Mouse (Mus musculus) hindbrain, embryonic 11.5 days (tissue): Measurements from ENCODE around the gene Lst1. TPM values are rescaled to one million over a fixed set of nuclear protein-coding genes. Genes with fewer than 3 reads are reported as not detected.
A peak's percentile ranks its signal among the peaks of the same experiment; 100 is the strongest.

ENCODE experiments used
- ATAC-seq: fragments of 200-750 bp; cut with Nextera tagmentation; 2 replicates; pipeline ENCODE4 v1.8.0; 2017; ENCODE audit warnings: mild to moderate bottlenecking, moderate TSS enrichment, moderate library complexity; ENCODE audit not compliant: low FRiP score
- DNase-seq: peaks from one replicate; pipeline ENCODE4 v3.0.0-alpha.2; 2015; ENCODE audit warnings: low spot score
- H3K27ac ChIP-seq: fragments of 300-500 bp; sonication (generic); 2 replicates; pipeline ENCODE4 v1.5.1; 2014; ENCODE audit warnings: mild to moderate bottlenecking, low read depth, low read length
- H3K27me3 ChIP-seq: fragments of 300-500 bp; sonication (generic); 2 replicates; pipeline ENCODE4 v1.6.1; 2014; ENCODE audit warnings: mild to moderate bottlenecking, low read length, moderate library complexity, mixed read lengths; ENCODE audit not compliant: control insufficient read depth, insufficient read depth
- H3K36me3 ChIP-seq: fragments of 300-500 bp; sonication (generic); 2 replicates; pipeline ENCODE4 v1.6.1; 2014; ENCODE audit warnings: mild to moderate bottlenecking, low read length, moderate library complexity, mixed read lengths; ENCODE audit not compliant: control insufficient read depth, insufficient read depth
- H3K4me1 ChIP-seq: fragments of 300-500 bp; sonication (generic); replicated peaks from 2 replicates; pipeline ENCODE4 v1.6.1; 2014; ENCODE audit warnings: low read length, mixed read lengths; ENCODE audit not compliant: control insufficient read depth, insufficient read depth
- H3K4me2 ChIP-seq: fragments of 300-500 bp; sonication (generic); replicated peaks from 2 replicates; pipeline ENCODE4 v1.6.1; 2014; ENCODE audit warnings: mild to moderate bottlenecking, low read depth, low read length
- H3K4me3 ChIP-seq: fragments of 300-500 bp; sonication (generic); 2 replicates; pipeline ENCODE4 v1.5.1; 2014; ENCODE audit warnings: low read depth, low read length
- H3K9ac ChIP-seq: fragments of 300-500 bp; sonication (generic); 2 replicates; pipeline ENCODE4 v1.6.1; 2014; ENCODE audit warnings: low read depth, low read length
- H3K9me3 ChIP-seq: fragments of 300-500 bp; sonication (generic); 2 replicates; pipeline ENCODE4 v1.6.1; 2016; ENCODE audit warnings: low read length; ENCODE audit not compliant: control insufficient read depth
- WGBS: fragments of 180-500 bp; shearing (Covaris S2); extraction: QIAGEN DNeasy Blood & Tissue Kit; methylation state at CpG from one replicate; pipeline ENCODE4 v1.1.7; 2014; 5-methylcytosine and 5-hydroxymethylcytosine counted together
- polyA plus RNA-seq: library from polyadenylated mRNA; unstranded; fragments of >200 nt; fragmentation: Nextera tagmentation; extraction: Ambion mirVana; gene quantifications from 2 replicates; pipeline ENCODE4 v1.2.1, GENCODE M21; 2014

Gene Lst1
- polyA plus RNA-seq, 1 experiment from 2014 or later = 9.8 TPM

DNA sequence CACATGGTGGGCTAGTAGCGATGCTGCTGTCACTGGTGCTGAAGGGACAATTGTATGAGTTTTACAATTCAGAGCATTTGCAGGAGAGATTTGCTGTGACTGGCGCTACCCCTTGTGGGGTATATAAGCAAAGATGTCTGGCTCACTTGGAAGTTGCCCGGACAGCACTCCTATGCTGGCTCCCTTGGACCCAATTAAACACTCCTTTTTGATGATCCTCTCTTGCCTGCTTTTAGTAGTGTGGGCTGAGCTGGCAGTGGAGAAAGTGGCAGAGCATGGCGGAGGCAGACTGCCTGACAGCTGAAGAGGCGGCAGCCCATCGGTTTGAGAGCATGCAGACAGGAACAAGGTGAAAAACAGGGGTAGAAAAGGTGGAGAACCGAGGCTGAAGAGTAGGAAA is 20.4 kb downstream of the Lst1 start:
- H3K36me3 ChIP-seq = no peaks in the 10 kb centered on the region
- ATAC-seq (no peak), DNase-seq (no peak)
- H3K4me3 ChIP-seq = no peak overlapping the region
- H3K27ac ChIP-seq = no peak overlapping the region
- no peaks in the 10 kb centered on the region for H3K9me3 ChIP-seq
- no peak overlapping the region for H3K4me2 ChIP-seq
- 89% methylated on average over 7 of the region's 7 CpGs for WGBS
- no peak overlapping the region for H3K9ac ChIP-seq
- no peaks in the 10 kb centered on the region for H3K27me3 ChIP-seq
- H3K4me1 ChIP-seq = peaks cover 3% of the 10 kb centered on the region; the same call in 1 of the 2 replicates

DNA sequence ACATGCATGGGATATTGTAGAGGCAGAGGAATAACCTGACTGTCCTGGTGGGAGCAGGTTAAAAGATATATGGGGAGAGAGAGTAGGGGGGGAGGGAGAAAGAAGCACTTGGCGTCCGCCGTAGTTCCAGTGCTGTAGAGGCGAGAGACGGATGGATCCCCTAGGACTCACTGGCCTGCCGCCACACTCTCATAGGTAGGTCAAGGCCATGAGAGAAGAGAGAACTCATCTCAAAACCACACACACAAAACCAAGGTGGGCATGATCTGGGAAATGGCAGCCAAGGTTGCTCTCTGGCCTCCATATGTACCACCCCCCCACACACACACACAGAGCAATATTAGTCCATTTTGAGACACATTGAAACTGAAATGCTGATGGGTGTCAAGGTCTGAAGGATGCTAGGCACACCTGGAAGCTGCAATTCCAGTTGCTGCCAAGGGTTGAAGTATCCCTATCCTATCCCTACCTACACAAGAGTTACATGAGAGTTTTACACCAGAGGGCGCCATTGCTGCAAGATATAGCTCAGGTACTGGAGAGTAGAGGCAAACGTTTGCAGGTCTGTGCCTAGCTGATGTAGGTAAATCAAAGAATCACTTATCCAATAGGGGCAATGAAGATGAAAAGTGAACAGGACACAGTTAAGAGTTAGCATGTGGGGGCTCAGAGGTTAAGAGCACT is 21.7 kb downstream of the Lst1 start:
- ATAC-seq = no peak
- 78% methylated on average over 8 of the region's 8 CpGs for WGBS
- DNase-seq = peak; percentile 70
- no peak overlapping the region for H3K4me3 ChIP-seq
- H3K27ac ChIP-seq = peak overlapping the region; percentile 91; the same call in 1 of the 2 replicates
- H3K36me3 ChIP-seq = peaks cover 3% of the 10 kb centered on the region; the same call in 1 of the 2 replicates
- H3K27me3 ChIP-seq = no peaks in the 10 kb centered on the region
- H3K9ac ChIP-seq = peak overlapping the region; percentile 64; the same call in 1 of the 2 replicates
- H3K9me3 ChIP-seq = no peaks in the 10 kb centered on the region
- H3K4me1 ChIP-seq = peaks cover 5% of the 10 kb centered on the region; the same call in 1 of the 2 replicates
- peak overlapping the region; percentile 67 for H3K4me2 ChIP-seq

DNA sequence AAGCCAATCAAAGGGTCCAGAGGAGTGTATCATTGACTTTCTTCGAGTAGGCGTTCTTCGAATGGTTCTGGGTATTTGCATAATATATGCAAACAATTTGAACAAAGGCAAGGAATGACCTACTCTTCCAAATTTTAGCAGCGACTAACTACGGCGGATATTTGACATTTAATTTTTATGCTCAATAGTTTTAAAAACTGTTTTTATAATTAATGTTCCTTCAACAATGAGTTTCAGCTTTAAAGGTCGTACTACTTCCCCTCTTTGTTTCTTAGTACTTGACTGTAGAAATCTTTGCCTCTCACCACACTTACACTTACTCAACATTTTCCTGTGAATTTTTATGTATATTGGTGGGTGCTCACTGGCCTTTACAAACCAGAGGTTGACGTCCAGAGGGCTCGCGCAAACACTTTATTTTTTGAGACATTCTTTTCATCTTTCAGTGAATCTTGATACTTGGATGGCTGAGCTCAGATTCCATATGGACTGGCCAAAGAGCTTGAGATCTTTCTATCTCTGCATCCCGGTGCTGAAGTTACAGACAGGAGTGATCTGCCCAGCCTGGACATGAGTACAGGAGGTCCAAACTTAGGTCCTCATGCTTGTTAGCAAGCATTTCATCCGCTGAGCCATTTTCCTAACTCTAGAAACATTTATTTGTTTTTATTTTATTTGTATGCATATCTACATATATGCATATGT is 22.6 kb downstream of the Lst1 start:
- Histone ChIP-seq H3K4me1 (peaks cover 5% of the 10 kb centered on the region; the same call in 1 of the 2 replicates), H3K9me3 (no peaks in the 10 kb centered on the region), H3K4me3 (peak overlapping the region; percentile 100), H3K27me3 (no peaks in the 10 kb centered on the region), H3K36me3 (peaks cover 9% of the 10 kb centered on the region; the same call in 1 of the 2 replicates), H3K27ac (peak overlapping the region; percentile 91), H3K4me2 (peak overlapping the region; percentile 67), H3K9ac (peak overlapping the region; percentile 64)
- WGBS = 27% methylated on average over 12 of the region's 12 CpGs
- DNase-seq (peak; percentile 33), ATAC-seq (peak; percentile 90)

DNA sequence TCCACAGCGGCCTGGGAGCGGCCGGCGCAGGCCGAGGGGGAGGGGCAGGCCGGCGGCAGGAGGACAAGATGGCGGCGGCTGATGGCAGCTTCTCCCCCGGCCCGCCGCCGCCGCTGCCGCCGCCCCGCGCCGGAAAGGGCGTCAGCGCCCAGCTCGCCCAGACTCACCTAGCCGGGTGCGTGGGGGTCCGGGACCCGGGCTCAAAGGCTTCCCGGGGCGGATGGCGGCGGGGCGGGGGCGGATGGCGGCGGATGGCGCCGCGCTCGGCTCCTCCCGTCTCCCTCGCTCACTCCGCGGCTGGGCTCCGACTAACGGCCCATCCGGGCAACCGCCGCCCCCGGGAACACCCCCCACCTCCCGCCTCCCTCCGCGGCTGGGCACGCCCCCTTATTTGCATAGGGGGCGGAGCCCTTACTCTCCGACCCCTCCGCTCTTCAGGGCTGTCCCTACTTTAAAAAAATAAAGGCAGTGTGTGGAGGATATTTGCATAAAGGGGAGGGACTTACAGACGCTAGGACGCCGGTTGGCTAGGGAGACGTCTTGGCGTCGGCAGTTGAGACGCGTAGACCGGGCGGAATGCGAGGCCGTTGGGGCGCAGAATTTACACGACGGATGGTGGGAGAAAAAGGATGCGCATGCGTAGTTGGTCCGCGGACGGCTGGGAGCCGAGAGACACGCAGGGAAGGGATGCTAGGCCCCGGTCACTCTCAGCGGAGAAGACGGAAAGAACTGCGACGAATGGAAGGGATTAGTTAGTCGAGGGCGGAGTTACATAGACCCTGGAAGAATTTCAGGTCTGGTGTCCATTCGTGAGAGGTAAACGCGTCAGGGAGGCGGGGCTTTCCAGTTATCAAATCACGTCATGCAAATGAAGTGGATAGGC is 23.4 kb downstream of the Lst1 start, which contains the start of gene Prrc2a:
Prrc2a (minus strand) TSS at position 330 of the 883 bp plus-strand sequence.
- Histone ChIP-seq H3K36me3 (peaks cover 15% of the 10 kb centered on the region), H3K9ac (peak within 1 kb of the TSS; percentile 100), H3K27me3 (no peaks in the 10 kb centered on the region), H3K4me2 (peak within 1 kb of the TSS; percentile 92), H3K4me1 (peaks cover 5% of the 10 kb centered on the region; the same call in 1 of the 2 replicates), H3K27ac (peak within 1 kb of the TSS; percentile 93), H3K9me3 (no peaks in the 10 kb centered on the region), H3K4me3 (peak within 1 kb of the TSS; percentile 100)
- WGBS = under 1% methylated on average over 58 of the region's 89 CpGs
- DNase-seq = peak; percentile 98
- peak; percentile 95 for ATAC-seq

DNA sequence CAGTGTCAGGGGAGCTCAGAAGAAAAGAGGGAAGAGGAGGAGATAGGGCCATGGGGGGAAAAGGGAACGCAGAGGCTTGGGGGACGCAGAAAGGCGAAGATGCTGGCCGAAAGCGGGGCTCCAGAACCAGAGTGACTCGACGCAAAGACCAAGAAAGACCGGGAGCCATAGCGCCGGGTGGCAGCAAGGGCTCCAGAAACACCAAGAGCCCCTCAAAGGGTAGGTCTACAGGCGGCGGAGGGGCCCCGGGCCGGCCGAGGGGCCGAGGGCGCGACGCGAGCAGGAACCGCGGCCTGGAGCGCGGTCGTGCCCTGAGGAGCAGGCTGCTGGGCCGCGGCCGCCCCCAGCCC is 24.0 kb downstream of the Lst1 start:
- H3K9ac ChIP-seq = peak overlapping the region; percentile 100
- H3K36me3 ChIP-seq = peaks cover 21% of the 10 kb centered on the region
- 0% methylated on average over 23 of the region's 28 CpGs for WGBS
- H3K4me2 ChIP-seq = peak overlapping the region; percentile 92
- H3K4me1 ChIP-seq = peaks cover 5% of the 10 kb centered on the region; the same call in 1 of the 2 replicates
- peak overlapping the region; percentile 100 for H3K4me3 ChIP-seq
- H3K9me3 ChIP-seq = no peaks in the 10 kb centered on the region
- H3K27ac ChIP-seq = peak overlapping the region; percentile 93
- ATAC-seq (no peak), DNase-seq (no peak)
- H3K27me3 ChIP-seq = no peaks in the 10 kb centered on the region

DNA sequence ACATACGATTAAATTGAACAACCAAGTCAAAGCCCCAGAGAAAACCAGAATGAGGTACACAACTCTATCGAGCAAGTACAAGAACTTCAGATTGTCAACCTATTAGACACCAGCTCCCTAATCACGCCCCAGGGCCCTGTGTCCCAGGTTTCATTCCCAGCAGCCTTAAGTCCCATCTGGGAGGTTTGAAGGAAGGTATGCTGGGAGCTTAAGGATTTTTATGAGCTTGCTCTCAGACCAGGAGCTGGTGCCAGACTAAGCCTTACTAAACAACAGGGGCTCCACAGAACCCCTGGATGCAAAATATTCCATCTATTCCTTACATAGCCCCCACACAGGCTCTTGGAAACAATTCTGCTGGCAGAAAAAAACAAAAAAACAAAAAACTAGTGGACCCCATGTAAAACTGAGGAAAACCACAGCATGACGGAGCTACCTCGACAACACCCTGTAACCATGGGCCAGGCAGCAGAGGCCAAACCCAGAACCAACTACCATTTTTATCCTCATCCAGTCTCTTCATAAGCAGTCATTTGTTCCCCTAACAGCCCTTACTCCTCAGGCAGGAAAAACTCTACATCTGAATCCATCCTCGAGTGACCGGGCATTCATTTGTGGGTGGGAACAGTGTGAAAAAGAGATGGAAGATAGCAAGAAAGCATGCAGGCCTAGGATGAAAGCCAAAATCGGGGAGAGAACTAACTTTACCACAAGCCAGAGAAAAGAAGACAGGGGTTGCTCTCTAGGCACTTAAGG is 24.7 kb downstream of the Lst1 start:
- Histone ChIP-seq H3K4me3 (peak overlapping the region; percentile 100), H3K27me3 (no peaks in the 10 kb centered on the region), H3K36me3 (peaks cover 27% of the 10 kb centered on the region), H3K4me1 (peaks cover 5% of the 10 kb centered on the region; the same call in 1 of the 2 replicates), H3K9me3 (no peaks in the 10 kb centered on the region), H3K27ac (peak overlapping the region; percentile 93; the same call in 1 of the 2 replicates), H3K9ac (peak overlapping the region; percentile 100), H3K4me2 (peak overlapping the region; percentile 92)
- 22% methylated on average over 8 of the region's 8 CpGs for WGBS
- DNase-seq (no peak), ATAC-seq (no peak)

DNA sequence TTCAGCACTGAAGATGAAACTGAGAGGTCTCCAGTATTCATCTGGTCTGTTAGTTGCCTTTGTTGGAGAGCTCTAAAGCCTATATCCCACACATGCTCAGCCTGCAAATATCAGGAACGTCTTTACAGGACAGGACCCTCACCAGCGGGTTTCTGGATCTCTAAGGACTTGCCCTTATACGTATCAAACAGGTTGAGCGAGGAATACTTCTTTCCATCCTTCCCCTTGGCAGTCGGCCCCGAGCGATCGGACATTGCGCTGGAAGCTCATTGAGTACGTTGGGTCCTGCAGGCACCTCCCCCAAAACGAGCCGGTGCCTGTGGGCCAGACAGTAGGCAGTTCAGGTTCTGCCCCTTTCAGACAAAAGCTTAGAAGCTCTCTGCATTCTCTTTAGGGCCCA is 25.5 kb downstream of the Lst1 start:
- peak overlapping the region; percentile 100 for H3K9ac ChIP-seq
- H3K27me3 ChIP-seq = no peaks in the 10 kb centered on the region
- H3K4me2 ChIP-seq = peak overlapping the region; percentile 92
- no peaks in the 10 kb centered on the region for H3K9me3 ChIP-seq
- peak overlapping the region; percentile 100 for H3K4me3 ChIP-seq
- DNase-seq (no peak), ATAC-seq (no peak)
- H3K27ac ChIP-seq = no peak overlapping the region
- H3K4me1 ChIP-seq = peaks cover 5% of the 10 kb centered on the region; the same call in 1 of the 2 replicates
- peaks cover 35% of the 10 kb centered on the region for H3K36me3 ChIP-seq
- WGBS = 68% methylated on average over 12 of the region's 12 CpGs
